7 mouse cellular contexts compared by ENCODE assay signal in genomic region chr3:115596523-115596922, GRCm38 (mm10).
DNase-seq lines count a peak whose midpoint lies in the region; ATAC-seq and TF ChIP-seq lines count a peak whose summit lies in the region.

No protein-coding gene starts in this region.

- WGBS in embryonic facial prominence, embryonic 11.5 days: 36% methylated on average over 6 of the region's 6 CpGs

- H3K4me3 ChIP-seq in G1E (ENCODE audit: low read depth, low read length): no peak overlapping the region
- H3K4me3 ChIP-seq in embryonic facial prominence, embryonic 11.5 days (ENCODE audit: low read depth, low read length): no peak overlapping the region
- H3K4me3 ChIP-seq in layer of hippocampus, adult 2 months: no peak overlapping the region

- intact Hi-C loops in heart, postnatal 25 days (cut with DNase I): loop anchor here (5.0 kb wide), 1 partner anchor 381 kb away; no protein-coding TSS in a partner anchor

- H3K9me3 ChIP-seq in G1E (replicated peaks): no peaks in the 10 kb centered on the region
- no peaks in the 10 kb centered on the region for H3K9me3 ChIP-seq in embryonic facial prominence, embryonic 11.5 days (replicated peaks; ENCODE audit: control insufficient read depth, low read length)

- H3K36me3 ChIP-seq in G1E (replicated peaks): no peaks in the 10 kb centered on the region
- no peaks in the 10 kb centered on the region for H3K36me3 ChIP-seq in embryonic facial prominence, embryonic 11.5 days (replicated peaks; ENCODE audit: control insufficient read depth, insufficient read depth, low read depth, low read length)

- no peak overlapping the region for H3K4me2 ChIP-seq in embryonic facial prominence, embryonic 11.5 days (ENCODE audit: low read depth, low read length)

- H3K27ac ChIP-seq in embryonic facial prominence, embryonic 11.5 days (replicated peaks; ENCODE audit: low read depth, low read length): no peak overlapping the region
- H3K27ac ChIP-seq in layer of hippocampus, adult 2 months: no peak overlapping the region

- peak; percentile 14 for DNase-seq in G1E (ENCODE audit: low spot score)
- peak; percentile 68 for DNase-seq in adrenal gland, postnatal 25 days
- DNase-seq in embryonic facial prominence, embryonic 11.5 days (ENCODE audit: low spot score): peak; percentile 64
- DNase-seq in heart, postnatal 25 days (ENCODE audit: low spot score): peak; percentile 11
- DNase-seq in layer of hippocampus, adult 2 months (ENCODE audit: low spot score in 2 of 2): peak in 1 of 2 experiments; percentile 72
- DNase-seq in lung, postnatal 25 days (ENCODE audit: low spot score): peak; percentile 62
- DNase-seq in spleen, adult 12 weeks (ENCODE audit: low spot score): peak; percentile 51

- H3K4me1 ChIP-seq in G1E (ENCODE audit: insufficient read depth, low read depth, low read length): no peaks in the 10 kb centered on the region
- no peaks in the 10 kb centered on the region for H3K4me1 ChIP-seq in embryonic facial prominence, embryonic 11.5 days (ENCODE audit: control insufficient read depth, insufficient read depth, low read length)

- H3K27me3 ChIP-seq in G1E (ENCODE audit: insufficient read depth, low read length): peaks cover 18% of the 10 kb centered on the region; the same call in 1 of the 2 replicates
- no peaks in the 10 kb centered on the region for H3K27me3 ChIP-seq in embryonic facial prominence, embryonic 11.5 days (ENCODE audit: control insufficient read depth, insufficient read depth, low read length)

- no peak overlapping the region for H3K9ac ChIP-seq in embryonic facial prominence, embryonic 11.5 days (replicated peaks; ENCODE audit: low read length)

- peak; percentile 99 for TF ChIP-seq CTCF in G1E (IDR thresholded peaks at IDR 0.05; ENCODE audit: low read depth, low read length)
- peak; percentile 91 for TF ChIP-seq CTCF in layer of hippocampus, adult 2 months (conservative IDR thresholded peaks at IDR 0.05)

- ATAC-seq in G1E (ENCODE audit: extremely low read depth, insufficient number of reproducible peaks, low FRiP score, poor library complexity, severe bottlenecking): peak; percentile 74
- no peak for ATAC-seq in embryonic facial prominence, embryonic 11.5 days (replicated peaks; ENCODE audit: insufficient number of reproducible peaks, low FRiP score, low TSS enrichment, low read depth)
